Mouse (Mus musculus) midbrain, embryonic 16.5 days (tissue): ENCODE data around the gene Etnk2. TPM values are rescaled to one million over a fixed set of nuclear protein-coding genes. Genes with fewer than 3 reads are reported as not detected.

ENCODE experiments used
- ATAC-seq: fragments of 200-750 bp; cut with Nextera tagmentation; 2 replicates; pipeline ENCODE4 v1.8.0; 2017; ENCODE audit warnings: moderate TSS enrichment
- H3K27ac ChIP-seq: fragments of 300-500 bp; sonication (generic); 2 replicates; pipeline ENCODE4 v1.5.1; 2014; ENCODE audit warnings: mild to moderate bottlenecking, low read length, mixed read lengths
- H3K27me3 ChIP-seq: fragments of 300-500 bp; sonication (generic); 2 replicates; pipeline ENCODE4 v1.6.1; 2014; ENCODE audit warnings: low read depth, low read length, mixed read lengths; ENCODE audit not compliant: control insufficient read depth, insufficient read depth
- H3K36me3 ChIP-seq: fragments of 300-500 bp; sonication (generic); 2 replicates; pipeline ENCODE4 v1.6.1; 2014; ENCODE audit warnings: mild to moderate bottlenecking, low read length, moderate library complexity, mixed read lengths; ENCODE audit not compliant: control insufficient read depth, insufficient read depth
- H3K4me1 ChIP-seq: fragments of 300-500 bp; sonication (generic); 2 replicates; pipeline ENCODE4 v1.6.1; 2014; ENCODE audit warnings: mild to moderate bottlenecking, low read length, mixed read lengths; ENCODE audit not compliant: control insufficient read depth, insufficient read depth
- H3K4me2 ChIP-seq: fragments of 300-500 bp; sonication (generic); 2 replicates; pipeline ENCODE4 v1.6.1; 2014; ENCODE audit warnings: mild to moderate bottlenecking, low read length, mixed read lengths
- H3K4me3 ChIP-seq: fragments of 300-500 bp; sonication (generic); 2 replicates; pipeline ENCODE4 v1.5.1; 2014; ENCODE audit warnings: low read depth, mild to moderate bottlenecking, low read length, moderate library complexity, mixed read lengths
- H3K9ac ChIP-seq: fragments of 300-500 bp; sonication (generic); 2 replicates; pipeline ENCODE4 v1.6.1; 2014; ENCODE audit warnings: low read depth, low read length, mixed read lengths
- H3K9me3 ChIP-seq: fragments of 300-500 bp; sonication (generic); replicated peaks from 2 replicates; pipeline ENCODE4 v1.6.1; 2014; ENCODE audit warnings: mild to moderate bottlenecking, low read length, mixed read lengths; ENCODE audit not compliant: control insufficient read depth, poor library complexity, severe bottlenecking
- WGBS: fragments of 180-500 bp; shearing (Covaris S2); extraction: QIAGEN DNeasy Blood & Tissue Kit; methylation state at CpG from one replicate; pipeline ENCODE4 v1.1.7; 2014; 5-methylcytosine and 5-hydroxymethylcytosine counted together
- polyA plus RNA-seq: library from polyadenylated mRNA; unstranded; fragments of >200 nt; fragmentation: Nextera tagmentation; extraction: Ambion mirVana; gene quantifications from 2 replicates; pipeline ENCODE4 v1.2.1, GENCODE M21; 2015

The Etnk2 gene
- polyA plus RNA-seq, 1 experiment from 2014 or later, result 26.5 TPM

- no peak overlapping the region for H3K4me2 ChIP-seq
- H3K4me3 ChIP-seq, result no peak overlapping the region
- H3K27ac ChIP-seq, result no peak overlapping the region
- H3K9ac ChIP-seq, result no peak overlapping the region
- WGBS, result 65% methylated on average over 8 of the region's 8 CpGs
- no peaks in the 10 kb centered on the region for H3K9me3 ChIP-seq
- no peaks in the 10 kb centered on the region for H3K27me3 ChIP-seq
- ATAC-seq, result no peak
- no peaks in the 10 kb centered on the region; the same call in 1 of the 2 replicates for H3K36me3 ChIP-seq
- H3K4me1 ChIP-seq, result 0 out of 2 replicates have a peak, but pooled peaks cover 2% of the 10 kb centered on the region
Measured at GRCm38 (mm10) chr1:133372113-133372512, 8.7 kb downstream of the Etnk2 start.

- no peaks in the 10 kb centered on the region for H3K27me3 ChIP-seq
- H3K4me1 ChIP-seq, result no peaks in the 10 kb centered on the region
- H3K4me3 ChIP-seq, result no peak overlapping the region
- H3K4me2 ChIP-seq, result no peak overlapping the region
- 74% methylated on average over 10 of the region's 10 CpGs for WGBS
- H3K27ac ChIP-seq, result no peak overlapping the region
- H3K36me3 ChIP-seq, result no peaks in the 10 kb centered on the region; the same call in 1 of the 2 replicates
- no peak overlapping the region for H3K9ac ChIP-seq
- ATAC-seq, result no peak
- no peaks in the 10 kb centered on the region for H3K9me3 ChIP-seq
Measured at GRCm38 (mm10) chr1:133375696-133376346, 12.4 kb downstream of the Etnk2 start.

DNA sequence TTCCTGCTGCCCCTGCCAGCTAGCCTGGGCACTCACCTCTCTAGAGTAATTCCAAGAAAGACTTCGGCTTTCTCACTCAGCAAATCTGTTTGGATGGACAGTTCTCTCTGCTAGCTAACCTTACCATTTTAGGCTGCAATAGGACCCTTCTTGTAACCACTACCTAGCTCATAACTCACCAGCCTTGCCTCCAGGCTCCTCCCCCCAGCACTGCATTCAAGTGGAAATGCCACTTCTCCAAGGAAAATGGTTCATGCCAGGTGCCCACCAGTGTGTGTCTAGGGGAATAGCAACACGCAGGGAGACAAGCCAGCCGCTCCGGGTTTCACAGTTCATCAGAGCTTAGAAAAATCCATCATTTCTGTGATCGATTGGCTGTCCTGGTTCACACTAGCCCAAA lies 14.2 kb downstream of the Etnk2 start:
- peaks cover 4% of the 10 kb centered on the region for H3K4me1 ChIP-seq
- WGBS, result 92% methylated on average over 5 of the region's 5 CpGs

DNA sequence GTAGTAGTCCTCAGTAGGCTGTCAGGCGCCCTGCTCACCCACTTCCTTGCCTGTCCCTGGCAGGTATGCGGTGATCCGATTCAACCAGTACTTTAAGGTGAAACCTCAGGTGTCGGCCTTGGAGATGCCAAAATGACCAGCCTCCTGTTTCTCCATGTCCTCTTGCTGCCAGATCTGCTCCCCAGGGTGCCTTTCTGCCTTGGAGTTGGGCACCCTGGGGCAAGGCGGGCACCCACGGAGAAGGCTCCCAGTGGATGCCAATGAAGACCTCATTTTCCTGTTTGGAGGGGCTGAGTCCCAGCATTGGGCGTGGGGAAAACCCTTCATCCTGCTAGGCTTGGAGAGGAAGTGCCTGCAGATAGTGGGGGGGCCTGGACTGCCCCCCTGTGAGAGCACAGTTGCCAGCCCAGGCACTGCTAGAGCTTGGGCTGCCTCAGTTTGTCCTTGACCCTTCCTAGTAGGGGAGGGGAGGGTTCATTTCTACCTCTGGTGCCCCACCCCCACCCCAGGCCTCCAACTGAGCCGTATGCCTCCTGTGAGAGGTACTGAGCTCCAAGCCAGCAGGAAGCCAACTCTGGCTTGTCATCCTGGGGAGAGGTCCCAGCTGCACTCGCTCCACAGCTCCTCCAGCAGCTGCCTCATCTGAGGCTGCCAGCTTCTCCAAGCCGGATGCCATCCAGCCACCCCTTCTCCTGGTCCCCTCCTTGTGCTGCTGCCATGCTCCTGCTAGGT lies 16.0 kb downstream of the Etnk2 start:
- Histone ChIP-seq H3K9me3 (no peaks in the 10 kb centered on the region), H3K4me3 (no peak overlapping the region), H3K4me1 (peaks cover 4% of the 10 kb centered on the region), H3K27me3 (no peaks in the 10 kb centered on the region), H3K4me2 (no peak overlapping the region), H3K36me3 (no peaks in the 10 kb centered on the region; the same call in 1 of the 2 replicates), H3K9ac (no peak overlapping the region), H3K27ac (no peak overlapping the region)
- no peak for ATAC-seq
- WGBS, result 62% methylated on average over 10 of the region's 10 CpGs

More for the DNA sequence above, 14.2 kb downstream of the Etnk2 start:
- H3K4me2 ChIP-seq, result no peak overlapping the region
- no peak overlapping the region for H3K4me3 ChIP-seq
- H3K27ac ChIP-seq, result no peak overlapping the region
- H3K9ac ChIP-seq, result no peak overlapping the region
- H3K9me3 ChIP-seq, result no peaks in the 10 kb centered on the region
- no peaks in the 10 kb centered on the region for H3K27me3 ChIP-seq
- ATAC-seq, result no peak
- no peaks in the 10 kb centered on the region; the same call in 1 of the 2 replicates for H3K36me3 ChIP-seq

DNA sequence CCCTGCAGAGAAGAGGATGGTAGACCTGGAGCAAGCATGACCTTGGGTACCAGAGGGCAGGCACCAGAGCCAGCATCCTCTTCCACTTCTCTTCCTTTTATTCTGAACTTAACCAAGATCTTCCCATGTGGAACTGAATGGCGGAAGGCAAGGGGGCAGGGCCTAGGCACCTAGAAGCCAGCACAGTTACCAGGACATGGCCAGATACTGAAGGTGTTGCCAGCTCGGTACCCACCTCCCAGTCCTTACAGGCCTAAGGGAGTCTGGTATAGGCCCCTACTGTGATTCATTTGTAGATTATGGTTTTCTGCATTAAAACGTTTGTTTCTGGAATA lies 16.6 kb downstream of the Etnk2 start:
- Histone ChIP-seq H3K4me3 (no peak overlapping the region), H3K4me2 (no peak overlapping the region), H3K4me1 (peaks cover 4% of the 10 kb centered on the region), H3K36me3 (no peaks in the 10 kb centered on the region; the same call in 1 of the 2 replicates), H3K27ac (no peak overlapping the region), H3K27me3 (no peaks in the 10 kb centered on the region), H3K9me3 (no peaks in the 10 kb centered on the region), H3K9ac (no peak overlapping the region)
- 82% methylated on average over 3 of the region's 3 CpGs for WGBS
- no peak for ATAC-seq

GRCm38 (mm10) chr1:133380347-133381065 lies 17.1 kb downstream of the Etnk2 start:
- no peaks in the 10 kb centered on the region for H3K9me3 ChIP-seq
- peaks cover 4% of the 10 kb centered on the region for H3K4me1 ChIP-seq
- WGBS, result 70% methylated on average over 14 of the region's 14 CpGs
- H3K27me3 ChIP-seq, result no peaks in the 10 kb centered on the region
- H3K27ac ChIP-seq, result no peak overlapping the region
- H3K4me2 ChIP-seq, result no peak overlapping the region
- no peaks in the 10 kb centered on the region; the same call in 1 of the 2 replicates for H3K36me3 ChIP-seq
- no peak for ATAC-seq
- no peak overlapping the region for H3K9ac ChIP-seq
- no peak overlapping the region for H3K4me3 ChIP-seq

GRCm38 (mm10) chr1:133382008-133382407 lies 18.6 kb downstream of the Etnk2 start:
- WGBS, result 7% methylated on average over 9 of the region's 9 CpGs
- H3K4me3 ChIP-seq, result no peak overlapping the region
- H3K4me1 ChIP-seq, result peaks cover 7% of the 10 kb centered on the region
- no peak overlapping the region for H3K4me2 ChIP-seq
- no peak overlapping the region for H3K9ac ChIP-seq
- no peak overlapping the region for H3K27ac ChIP-seq
- no peaks in the 10 kb centered on the region for H3K27me3 ChIP-seq
- no peaks in the 10 kb centered on the region for H3K9me3 ChIP-seq
- ATAC-seq, result peak; percentile 9; the same call in 1 of the 2 replicates
- no peaks in the 10 kb centered on the region; the same call in 1 of the 2 replicates for H3K36me3 ChIP-seq

DNA sequence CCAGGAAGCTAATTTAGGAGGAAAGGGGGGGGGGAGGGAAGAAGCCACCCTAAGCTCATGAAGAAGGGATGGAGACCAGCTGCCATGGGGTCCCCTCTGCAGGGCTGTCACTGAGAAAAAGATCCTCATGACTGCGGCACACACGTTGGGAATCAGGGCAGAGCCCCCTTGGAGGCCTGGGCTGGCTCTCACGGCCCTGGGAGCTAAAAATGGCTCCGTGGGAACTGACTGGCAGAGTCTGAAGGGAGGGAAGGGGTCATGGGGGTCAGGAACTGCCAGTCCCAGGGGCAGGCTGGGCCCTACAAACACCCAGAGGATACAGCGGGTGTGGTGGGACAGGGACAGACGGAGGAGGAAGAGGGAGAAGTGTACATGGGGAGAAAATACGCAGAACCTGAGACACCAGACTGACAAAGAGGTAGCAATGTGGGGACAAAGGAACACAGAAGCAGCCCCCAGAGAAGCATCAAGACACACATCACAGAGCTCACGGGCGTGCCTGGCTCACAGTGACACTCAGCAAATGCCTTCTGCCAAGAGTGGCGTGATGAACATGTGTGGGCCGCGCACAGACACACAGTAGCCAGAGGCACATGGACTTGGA lies 19.3 kb downstream of the Etnk2 start:
- Histone ChIP-seq H3K4me1 (peaks cover 7% of the 10 kb centered on the region), H3K27ac (no peak overlapping the region), H3K9ac (peak overlapping the region; percentile 17; the same call in 1 of the 2 replicates), H3K36me3 (no peaks in the 10 kb centered on the region), H3K4me3 (no peak overlapping the region), H3K27me3 (no peaks in the 10 kb centered on the region), H3K9me3 (no peaks in the 10 kb centered on the region), H3K4me2 (no peak overlapping the region)
- 52% methylated on average over 12 of the region's 12 CpGs for WGBS
- ATAC-seq, result no peak
